Mouse (Mus musculus) E14TG2a.4 (cell line): Measurements from ENCODE around the gene Wdr1.

ENCODE experiments used
- CTCF ChIP-seq: conservative IDR thresholded peaks from 2 replicates; pipeline ENCODE4 v1.5.1; 2014; ENCODE audit warnings: low read length
- NANOG ChIP-seq: IDR thresholded peaks from 2 replicates; pipeline ENCODE4 v1.6.1; 2014; ENCODE audit warnings: borderline replicate concordance, low read length, mixed read lengths

- TF ChIP-seq NANOG (no peak), CTCF (no peak)
Measured at GRCm38 (mm10) chr5:38588924-38589323, 25.9 kb upstream of the Wdr1 start.
